Mouse (Mus musculus) ES-E14 (cell line): Measurements from ENCODE around the gene Cd177.
"Not testable (repeated sequence)": the region's sequence is repeated elsewhere in the genome, so short reads cannot be mapped to it uniquely, and the experiment has no call there.

Experiments used
- ZC3H11A ChIP-seq: IDR thresholded peaks from 2 replicates; pipeline ENCODE4 v1.6.1; 2012; ENCODE audit warnings: low read depth, mild to moderate bottlenecking, inconsistent platforms, low read length, borderline replicate concordance
- ZNF384 ChIP-seq: IDR thresholded peaks from 2 replicates; pipeline ENCODE4 v1.6.1; 2012; ENCODE audit warnings: low read depth, low read length, inconsistent platforms

GRCm38 (mm10) chr7:24776918-24777317 is 16.8 kb upstream of the Cd177 start, which contains the start of gene Ceacam10:
- TF ChIP-seq ZNF384, ZC3H11A: not testable (repeated sequence)
